Mouse (Mus musculus) CD8-positive naive resting alpha-beta T cell, adult 2 months (primary cell): ENCODE measurements around the gene Obsl1.

Experiments
- DNase-seq, 2 experiments: peaks; one replicate each; pipeline ENCODE4 v3.0.0; 2022; ENCODE audit warnings: low read depth in 2 of 2, low spot score in 2 of 2

Gene Obsl1

DNA sequence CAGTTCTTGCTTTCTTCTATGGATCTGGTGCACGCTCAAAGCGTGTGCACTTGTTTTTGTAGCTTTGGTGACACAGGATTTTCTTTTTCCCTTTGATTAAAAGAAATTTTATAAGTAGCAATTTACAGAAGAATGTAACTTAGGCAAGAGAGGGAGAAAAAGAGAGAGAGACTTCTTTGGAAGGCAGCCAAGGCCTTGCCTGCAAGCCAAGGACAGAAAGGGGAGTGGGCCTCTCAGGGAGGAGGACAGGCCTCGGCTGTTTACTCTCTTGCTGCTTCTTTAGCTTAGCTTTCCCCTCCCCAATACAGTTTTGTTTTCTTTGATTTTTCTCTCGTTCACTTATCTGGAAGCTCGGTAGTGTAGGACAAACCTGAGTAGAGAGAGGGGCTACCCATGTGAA, 13.3 kb upstream of the Obsl1 start:
- no peak for DNase-seq

DNA sequence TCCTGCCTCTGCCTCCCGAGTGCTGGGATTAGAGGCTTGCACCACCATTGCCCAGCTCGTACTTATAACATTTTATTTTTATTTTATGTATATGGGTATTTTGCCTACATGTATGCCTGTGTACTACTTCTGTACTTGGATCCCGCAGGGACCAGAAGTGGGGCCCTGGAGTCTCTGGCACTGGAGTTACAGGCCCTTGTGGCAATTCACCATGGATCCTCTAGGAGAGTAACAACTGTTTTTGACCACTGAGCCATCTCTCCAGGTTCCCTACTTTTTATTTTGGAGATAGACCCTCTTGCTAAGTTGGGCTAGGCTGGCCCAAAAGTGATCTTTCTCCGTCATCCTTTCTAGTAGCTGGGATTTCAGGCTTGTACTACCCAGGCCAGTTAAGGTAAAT, 12.2 kb upstream of the Obsl1 start:
- no peak for DNase-seq

DNA sequence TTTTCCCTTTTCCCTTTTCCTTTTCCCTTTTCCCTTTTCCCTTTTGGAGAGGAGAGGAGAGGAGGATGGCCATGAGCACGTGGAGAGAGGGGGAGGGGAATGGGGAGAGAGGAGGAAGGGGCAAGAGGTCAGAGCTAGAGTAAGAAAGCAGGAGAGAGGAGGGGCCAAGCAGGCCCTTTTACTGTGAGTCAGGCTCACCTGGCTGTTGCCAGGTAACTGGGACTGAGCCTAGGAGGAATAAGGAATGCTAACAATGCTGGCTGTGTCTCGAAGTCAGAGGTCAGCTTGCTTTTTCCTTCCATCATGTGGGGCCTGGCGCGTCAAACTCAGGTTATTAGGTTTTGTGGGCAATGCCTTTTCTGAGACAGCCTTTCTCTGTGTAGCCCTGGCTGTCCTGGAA, 11.7 kb upstream of the Obsl1 start:
- no peak for DNase-seq

DNA sequence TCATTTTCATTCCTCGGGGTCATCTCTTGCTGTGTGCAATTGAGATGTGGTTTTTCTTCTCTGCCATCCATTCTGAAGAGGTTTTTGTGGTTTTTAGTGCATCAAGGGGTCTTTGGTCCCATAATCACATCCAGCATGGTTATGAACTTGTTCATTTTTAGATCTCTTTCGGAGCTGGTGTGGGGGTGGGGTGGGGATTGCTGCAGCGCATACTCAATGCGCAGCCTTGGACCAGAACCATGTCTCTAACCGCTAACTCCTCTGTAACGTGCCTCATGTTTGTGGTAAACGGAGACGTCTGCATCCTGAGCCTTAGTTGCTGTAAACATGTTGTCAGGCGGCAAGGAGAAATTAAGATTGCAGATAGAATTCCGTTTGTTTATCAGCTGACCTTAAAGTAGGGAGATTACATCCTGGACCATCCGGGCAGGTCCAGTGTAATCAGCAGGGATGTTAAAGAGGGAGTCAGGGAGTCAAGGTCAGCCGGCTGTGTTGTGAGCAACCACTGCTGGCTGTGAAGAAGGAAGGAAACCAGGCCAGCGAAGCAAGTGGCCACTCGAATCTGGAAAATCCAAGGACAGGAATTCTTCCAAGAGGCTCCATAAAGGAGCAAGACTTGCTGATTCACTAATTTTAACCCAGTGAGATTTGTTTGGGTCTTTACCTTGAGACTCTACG, 10.6 kb upstream of the Obsl1 start:
- no peak for DNase-seq

DNA sequence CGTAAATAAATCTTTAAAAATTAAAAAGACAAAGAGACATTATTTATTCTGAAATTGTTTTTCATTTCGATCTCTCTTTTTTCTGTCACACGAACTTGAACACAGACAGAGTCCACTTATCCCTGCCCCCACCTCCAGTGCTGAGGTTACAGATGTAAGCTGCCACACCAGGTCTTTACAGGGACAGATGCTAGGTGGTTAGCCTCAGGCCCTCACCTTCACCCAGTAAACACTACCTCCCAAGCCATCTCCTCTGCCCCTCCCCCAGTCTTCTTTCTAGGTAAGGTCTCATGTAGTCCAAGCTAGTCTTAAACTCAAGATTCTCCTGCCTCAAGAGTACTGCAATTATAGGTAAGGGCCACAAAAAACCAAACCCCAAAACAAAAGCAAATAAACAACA, 6.3 kb upstream of the Obsl1 start:
- DNase-seq: no peak

DNA sequence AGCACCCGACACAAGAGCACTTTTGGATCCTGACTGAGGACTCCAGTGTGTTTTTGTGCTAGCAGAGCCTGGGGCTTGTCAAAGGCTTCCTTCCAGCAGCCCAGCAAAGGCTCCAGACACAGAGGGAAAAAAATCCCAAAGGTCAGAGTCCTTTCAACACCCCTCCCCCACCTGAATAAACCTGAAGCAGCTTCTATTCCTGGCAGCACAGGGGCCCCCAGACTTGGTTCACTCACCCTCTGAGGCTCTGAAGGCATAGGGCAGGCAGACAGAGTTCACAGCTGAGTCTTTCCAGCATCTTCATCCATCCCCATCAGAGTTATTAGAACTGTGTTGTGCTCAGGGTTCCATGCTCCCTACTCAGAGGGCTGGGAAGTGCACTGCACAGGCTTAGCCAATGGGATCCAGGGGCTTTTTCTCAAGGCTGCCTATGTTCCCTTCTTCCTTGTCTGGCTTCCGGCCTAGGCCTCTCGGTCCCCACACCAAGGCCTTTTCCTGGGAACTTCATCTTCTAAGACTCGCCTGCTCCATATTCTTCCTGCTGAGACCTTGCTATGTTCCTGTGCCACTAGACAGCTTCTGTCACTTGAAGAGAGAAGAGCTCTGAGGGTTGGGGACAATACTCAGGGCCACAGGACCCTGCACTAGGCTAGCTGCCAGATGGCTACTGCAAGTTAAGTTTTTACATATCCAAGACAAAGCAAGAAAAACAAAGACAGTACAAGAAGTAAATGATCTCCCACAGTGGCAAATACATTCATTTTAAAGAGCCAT, 5.4 kb upstream of the Obsl1 start:
- DNase-seq: no peak

DNA sequence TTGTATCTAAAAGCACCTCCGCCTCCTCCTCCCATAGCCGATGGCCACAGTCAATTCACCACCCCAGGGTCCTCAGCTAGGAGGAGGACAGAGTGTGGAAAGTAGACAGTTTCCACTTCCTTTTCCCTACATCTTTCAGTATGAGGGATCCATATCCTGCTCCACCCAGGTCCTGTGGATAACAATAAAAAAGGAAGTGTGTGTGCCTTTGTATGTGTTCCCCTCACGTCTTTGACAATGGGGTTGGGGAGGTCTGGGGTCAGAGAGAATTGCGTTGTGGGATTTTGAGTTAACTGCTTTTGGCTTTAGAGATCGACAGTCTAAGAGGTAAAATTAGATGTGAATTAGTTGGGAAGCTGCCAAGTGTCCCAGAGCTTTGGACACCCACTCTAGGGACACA, 3.9 kb upstream of the Obsl1 start:
- no peak for DNase-seq

DNA sequence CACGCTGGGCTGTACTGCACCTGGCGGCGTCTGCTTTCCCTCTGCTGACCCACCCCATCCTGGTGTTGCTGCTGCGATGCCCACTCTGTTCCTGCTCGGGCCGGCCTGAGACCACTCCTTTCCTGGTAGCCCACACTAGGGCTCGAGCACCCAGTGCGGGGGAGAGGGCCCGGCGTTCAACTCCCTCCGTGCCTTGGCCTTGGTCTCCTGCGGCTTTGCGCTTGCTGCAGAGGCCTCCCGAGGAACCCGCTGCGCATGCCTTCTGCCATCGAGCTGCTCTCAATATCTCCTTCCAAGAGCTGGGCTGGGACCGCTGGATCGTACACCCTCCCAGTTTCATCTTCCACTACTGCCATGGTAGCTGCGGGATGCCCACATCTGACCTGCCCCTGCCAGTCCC, 3.3 kb upstream of the Obsl1 start:
- DNase-seq: no peak

DNA sequence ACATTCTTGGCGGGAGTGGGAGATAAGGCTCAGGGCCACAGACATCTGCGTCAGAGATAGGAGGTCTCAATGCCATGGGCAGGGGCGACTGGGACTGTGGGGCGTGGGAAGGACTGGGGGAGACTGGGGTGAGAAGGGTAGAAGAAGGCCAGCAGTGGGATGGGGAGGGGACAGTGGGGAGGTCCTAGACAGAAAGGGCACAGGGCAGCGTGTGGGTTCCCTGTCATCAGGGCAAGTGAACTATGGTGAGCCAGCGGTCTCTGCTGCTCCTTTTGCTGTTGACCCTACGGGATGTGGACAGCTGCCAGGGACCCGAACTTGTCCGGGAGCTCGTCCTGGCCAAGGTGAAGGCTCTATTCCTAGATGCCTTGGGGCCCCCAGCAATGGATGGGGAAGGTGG, 754 bp upstream of the Obsl1 start, which contains the start of gene Inha:
Gene Inha (plus strand): TSS at position 72 of the 400 bp plus-strand sequence.
- DNase-seq: no peak

DNA sequence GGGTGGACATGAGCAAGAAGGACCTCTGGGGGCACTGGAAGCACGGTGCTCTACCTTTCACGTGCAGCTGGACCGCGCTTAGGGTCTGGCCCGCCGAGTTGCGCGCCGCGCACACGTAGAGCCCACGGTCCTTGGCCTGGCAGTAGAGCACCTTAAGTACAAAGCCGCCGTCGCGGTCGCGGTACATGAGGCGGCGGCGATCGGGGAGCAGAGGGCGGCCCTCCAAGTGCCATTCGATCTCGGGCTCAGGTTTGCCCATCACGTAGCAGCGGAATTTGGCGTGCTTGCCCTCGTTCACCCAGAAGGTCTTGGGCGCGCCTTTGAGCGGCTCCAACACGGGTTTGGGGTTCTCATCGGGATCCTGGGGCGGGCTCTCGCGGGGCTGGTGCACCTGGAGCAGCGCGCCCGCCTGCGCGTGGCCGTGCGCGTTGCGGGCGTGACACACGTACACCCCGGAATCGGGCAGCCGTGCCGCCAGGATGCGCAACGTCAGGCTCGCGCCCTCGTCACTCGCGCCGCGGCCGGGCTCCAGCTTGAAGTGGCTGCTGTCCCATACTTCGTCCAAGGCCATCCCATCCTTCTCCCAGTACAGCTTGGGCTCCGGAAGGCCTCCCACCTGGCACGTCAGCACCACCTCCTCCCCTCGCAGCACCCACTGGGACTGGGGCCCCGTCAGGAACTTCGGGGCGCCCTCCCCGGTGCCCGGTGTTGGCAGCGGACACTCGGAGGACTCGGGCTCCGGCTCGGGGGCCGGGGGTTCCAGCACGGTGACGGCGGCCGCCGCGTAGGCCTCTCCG, 895 bp downstream of the Obsl1 start:
- DNase-seq: peak; percentile 19 to 33

DNA sequence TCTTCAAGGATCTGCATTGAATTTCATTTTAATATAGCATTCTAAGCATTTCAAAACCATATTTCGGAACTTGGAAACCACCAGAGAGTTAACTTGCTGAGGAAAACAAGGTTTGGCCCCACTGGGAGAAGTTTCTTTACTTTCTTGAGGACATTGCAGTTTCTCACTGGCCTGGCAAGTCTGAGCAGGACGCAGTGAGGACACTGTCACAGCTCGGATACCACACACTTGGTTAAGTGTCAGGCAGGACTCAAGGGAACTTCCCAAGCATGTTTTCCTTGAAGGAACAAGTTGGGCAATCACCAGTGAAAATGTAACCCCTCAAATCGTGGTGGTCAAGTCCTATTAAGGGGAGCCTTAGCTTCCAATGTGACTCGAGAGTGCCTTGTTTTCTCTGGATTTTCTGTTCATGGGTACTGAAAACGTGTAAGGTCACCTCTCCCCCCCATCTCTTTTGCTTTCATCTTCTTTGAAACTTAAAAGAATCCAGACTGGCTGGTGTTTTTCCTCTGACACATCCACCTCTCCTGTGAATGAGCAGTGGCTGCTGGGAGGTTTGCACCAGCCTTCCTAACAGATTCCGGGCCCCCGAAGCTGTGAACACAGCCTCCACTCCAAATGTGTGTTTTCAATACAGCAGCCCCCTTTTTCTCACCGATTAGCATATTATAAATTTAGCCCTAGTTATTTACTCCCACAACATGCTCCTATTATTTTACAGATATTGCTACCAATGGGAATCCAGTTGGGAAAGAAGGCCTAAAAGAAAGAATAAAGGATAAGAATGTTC, 1.8 kb downstream of the Obsl1 start:
- DNase-seq: no peak

DNA sequence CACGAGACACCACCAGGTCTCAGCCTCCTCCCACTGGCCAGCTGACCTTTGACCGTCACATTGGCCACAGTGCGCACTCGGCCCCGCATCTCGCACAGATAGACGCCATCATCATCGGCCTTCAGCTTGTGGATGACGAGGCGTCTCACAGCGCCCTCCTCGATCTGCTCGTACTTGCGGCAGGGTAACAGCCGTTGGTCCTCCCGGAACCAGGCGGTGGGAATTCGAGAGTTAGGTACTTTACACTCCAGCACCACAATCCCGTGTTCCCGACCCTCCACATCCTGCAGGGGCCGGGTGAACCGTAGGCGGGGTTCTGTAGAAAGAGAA, 2.6 kb downstream of the Obsl1 start:
- DNase-seq: no peak

DNA sequence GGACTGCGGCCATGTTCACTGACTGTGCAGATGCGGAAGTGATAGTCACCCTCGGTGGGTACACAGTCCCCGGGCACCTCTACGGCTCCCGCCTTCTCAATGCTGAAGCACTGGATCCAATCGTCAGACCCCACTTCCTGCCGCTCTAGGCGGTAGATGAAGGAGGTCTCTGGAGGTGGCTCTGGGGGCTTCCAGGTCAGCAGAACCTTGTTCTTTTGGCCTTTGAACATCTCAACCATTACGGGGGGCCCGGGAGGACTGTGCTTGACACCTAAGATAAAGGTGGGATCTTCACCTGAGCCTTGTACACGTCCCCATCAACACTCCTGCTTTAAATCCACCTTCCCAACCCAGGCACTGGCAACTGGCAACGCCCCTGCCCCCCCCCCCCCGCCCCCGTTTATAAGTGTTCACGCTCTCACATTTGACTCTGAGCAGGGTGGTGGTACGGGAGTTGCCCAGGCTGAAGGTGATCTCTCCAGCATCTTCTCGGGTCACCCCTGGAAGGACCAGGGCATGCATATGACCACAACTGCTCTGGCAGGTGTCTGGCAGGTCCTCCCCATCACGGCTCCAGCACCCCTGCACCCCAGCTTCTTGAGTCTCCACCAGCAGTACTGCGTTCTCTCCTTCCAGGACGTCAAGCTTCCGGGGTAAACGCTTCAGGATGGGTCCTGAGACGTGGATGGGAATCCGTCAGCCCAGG, 3.2 kb downstream of the Obsl1 start:
- DNase-seq: no peak

DNA sequence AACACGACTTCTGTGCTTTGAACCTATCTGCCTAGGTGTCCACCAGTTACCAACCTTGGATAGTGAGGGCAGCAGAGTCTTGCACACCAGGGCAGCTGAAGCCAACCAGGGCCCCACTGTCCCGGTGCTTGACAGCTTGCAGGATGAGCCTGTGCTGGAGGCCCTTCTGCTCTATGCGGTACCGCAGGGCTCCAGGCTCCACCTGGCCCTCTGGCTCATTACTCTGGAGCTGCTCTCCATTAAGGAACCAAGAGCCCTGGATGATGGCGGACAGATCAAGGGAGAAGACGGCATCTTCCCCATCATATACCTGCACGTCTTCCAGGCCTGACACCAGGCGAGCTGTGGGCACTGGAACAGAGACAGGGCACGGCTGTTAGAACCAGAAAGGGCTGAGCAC, 4.3 kb downstream of the Obsl1 start:
- no peak for DNase-seq

DNA sequence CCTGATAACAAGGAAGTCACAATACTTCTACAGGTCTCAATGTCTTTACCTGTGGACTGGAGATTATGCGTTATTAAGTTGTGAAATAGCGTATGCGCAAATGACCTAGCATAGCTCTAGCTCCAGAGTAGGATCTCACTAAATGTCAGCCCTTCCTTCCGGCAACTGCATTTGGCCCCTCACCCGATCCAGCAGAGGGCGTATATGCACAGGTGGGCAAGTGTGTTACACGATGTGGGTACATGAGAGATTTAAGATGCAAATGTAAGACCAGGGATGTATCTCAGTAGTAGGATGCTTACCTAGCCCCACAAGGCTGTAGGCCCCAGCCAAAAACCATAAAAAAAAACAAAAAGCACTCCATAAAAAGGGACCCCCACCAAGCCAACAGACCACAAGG, 6.8 kb downstream of the Obsl1 start:
- DNase-seq: no peak

DNA sequence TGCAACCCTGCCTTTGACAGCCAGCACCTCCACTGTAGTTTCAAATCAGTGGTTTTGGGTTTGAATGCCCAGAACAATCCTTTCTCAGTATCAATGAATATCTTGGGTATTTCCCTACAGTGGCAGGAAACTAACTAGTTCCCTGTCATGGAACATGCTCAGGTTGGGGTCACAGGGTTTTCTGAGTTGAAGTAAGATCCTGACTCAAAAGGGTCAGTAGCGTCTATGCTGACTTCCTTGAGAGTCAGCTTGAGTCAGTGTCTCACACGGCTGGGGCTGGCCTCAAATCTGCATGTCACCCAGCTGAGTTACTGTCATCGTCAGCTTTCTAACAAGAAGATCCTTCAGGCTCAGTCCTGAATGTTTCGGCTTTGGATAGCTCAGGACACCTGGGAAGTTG, 7.4 kb downstream of the Obsl1 start:
- no peak for DNase-seq

DNA sequence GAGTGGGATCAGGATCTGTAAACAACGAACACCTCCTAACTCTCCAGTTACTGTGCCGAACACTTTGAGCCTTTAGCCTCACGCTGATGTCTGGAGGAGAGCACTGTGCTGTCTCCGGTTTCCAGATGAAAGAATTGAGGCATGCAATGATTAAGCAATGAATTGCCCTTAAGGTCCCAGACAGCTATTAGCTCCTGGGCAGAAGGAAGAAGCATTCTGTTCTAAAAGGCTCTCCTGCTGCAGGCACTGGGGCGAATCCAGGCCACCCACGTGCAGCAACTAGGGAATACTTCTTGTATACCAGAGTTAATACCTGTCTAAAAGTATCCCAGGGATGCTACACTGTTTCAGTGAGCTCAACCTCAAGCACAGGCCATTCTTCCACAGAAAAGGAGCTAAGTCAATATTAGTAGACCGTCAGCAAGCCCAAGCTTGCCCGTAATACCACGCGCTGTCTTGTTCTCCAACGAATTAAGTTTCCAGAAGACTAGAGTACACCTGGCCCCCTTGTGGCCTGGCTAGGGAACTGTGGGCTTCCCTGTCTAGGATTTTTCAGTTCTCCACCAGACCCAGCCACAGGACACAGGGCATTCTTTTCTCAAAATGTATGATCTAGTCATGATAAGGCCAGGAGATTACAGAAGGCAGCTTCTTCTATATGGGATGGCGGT, 11.2 kb downstream of the Obsl1 start:
- peak in 1 of 2 experiments; percentile 28 for DNase-seq

DNA sequence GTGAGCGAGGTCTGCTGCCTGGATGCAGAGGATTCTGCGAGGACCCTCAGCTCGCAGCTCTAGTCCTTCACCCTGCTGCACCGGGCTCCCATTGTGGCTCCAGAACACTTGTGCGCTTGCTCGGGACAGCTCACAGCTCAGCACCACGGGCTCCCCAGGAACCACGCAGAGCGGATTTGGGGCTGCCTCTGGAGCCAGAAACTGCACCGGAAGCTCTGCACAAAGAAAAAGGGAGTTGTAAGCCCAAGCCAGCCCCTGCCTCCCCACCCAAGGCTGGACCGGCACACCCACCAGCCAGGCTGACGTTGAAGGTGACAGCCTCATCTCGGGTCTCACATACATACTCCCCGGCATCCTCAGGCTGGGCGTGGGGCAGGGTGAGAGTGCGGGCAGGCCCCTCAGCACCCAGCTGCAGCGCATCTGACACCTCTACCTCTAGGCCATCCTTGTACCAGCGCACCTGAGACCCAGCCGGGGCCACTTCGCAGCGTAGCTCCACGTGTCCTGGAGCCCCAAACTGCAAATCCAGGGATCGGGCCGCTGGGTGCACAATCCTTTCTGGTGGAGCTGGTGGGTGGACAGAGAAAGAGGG, 13.6 kb downstream of the Obsl1 start:
- DNase-seq: no peak

DNA sequence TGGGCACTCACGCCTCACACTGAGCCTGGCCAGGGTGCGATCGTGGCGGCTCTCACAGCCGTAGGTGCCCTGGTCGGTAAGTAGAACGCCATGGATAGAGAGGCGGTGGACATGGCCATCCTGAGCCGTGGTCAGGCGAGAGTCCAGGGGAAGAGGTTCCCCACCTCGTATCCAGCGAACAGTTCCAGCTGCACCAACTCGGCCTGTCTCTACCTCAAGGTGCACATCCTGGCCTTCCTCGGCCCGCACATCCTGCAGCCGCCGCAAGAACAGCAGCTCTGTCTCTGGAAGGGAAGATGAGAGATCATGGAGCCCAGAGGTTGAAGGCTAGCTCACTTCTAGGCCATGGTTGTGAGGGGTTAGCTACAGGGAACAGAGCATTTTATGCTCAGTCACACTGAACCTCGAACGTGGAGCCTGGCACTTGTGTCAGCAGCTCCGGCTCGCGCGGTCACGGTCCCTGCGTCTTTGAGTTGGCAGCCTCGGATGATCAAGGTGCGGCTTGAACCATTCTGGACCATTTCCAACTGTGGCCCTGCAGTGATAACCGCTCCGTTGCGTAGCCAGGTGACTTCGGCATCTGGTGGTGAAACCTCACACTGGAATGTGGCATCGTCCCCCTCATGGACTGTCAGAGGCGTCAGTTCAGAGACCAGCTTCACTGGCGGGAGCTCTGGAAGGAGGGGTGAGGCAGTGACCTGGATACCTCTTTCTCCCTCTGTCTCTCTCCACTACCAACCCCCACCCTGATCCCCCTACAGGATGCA, 15.3 kb downstream of the Obsl1 start:
- no peak for DNase-seq
